Mouse (Mus musculus): ENCODE measurements around the gene Proser2. TPM values are rescaled to one million over a fixed set of nuclear protein-coding genes. Genes with fewer than 3 reads are reported as not detected.
A peak's percentile ranks its signal among the peaks of the same experiment; 100 is the strongest.
"Not testable (repeated sequence)": the region's sequence is repeated elsewhere in the genome, so short reads cannot be mapped to it uniquely, and the experiment has no call there.

Proser2 gene
- polyA plus RNA-seq, 1 experiment from 2014 or later: 49.0 TPM

DNA sequence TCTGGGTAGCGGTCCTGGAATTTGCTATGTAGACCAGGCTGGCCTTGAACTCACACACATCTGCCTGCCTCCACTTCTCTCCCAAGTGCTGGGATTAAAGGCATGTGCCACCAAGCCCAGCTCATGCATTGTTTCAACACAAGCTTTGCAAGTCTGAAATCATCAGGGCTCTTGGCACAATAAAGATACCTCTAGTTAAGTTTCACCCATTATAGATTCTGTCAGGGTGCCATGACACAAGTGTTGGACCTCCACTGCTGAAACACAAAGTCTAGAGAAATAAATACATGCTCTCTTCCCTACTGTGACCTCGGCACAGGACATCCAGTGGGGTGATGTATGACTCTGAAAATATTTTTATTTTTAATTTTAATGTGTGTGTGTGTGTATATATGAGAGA lies 24.6 kb downstream of the Proser2 start:
- no peaks in the 10 kb centered on the region for H3K27me3 ChIP-seq (ENCODE audit: control insufficient read depth, insufficient read depth, low read length)
- no peak overlapping the region for H3K9ac ChIP-seq (ENCODE audit: low read length)
- H3K4me1 ChIP-seq (replicated peaks; ENCODE audit: control insufficient read depth, insufficient read depth): no peaks in the 10 kb centered on the region
- H3K27ac ChIP-seq (replicated peaks): no peak overlapping the region
- no peak overlapping the region for H3K4me2 ChIP-seq (replicated peaks; ENCODE audit: low read depth)
- TF ChIP-seq CTCF (IDR thresholded peaks at IDR 0.05; ENCODE audit: low read depth) (no peak), EP300 (optimal IDR thresholded peaks at IDR 0.05) (no peak)
- no peak overlapping the region for H3K4me3 ChIP-seq (ENCODE audit: low read depth, low read length)
- WGBS: 92% methylated on average over 2 of the region's 2 CpGs
- ATAC-seq (ENCODE audit: low FRiP score, low TSS enrichment): no peak
- 0 out of 2 replicates have a peak, but pooled peaks cover 3% of the 10 kb centered on the region for H3K36me3 ChIP-seq (ENCODE audit: control insufficient read depth, insufficient read depth, low read length)
- no peaks in the 10 kb centered on the region for H3K9me3 ChIP-seq (ENCODE audit: control insufficient read depth, low read length)
- DNase-seq (ENCODE audit: low spot score): no peak

DNA sequence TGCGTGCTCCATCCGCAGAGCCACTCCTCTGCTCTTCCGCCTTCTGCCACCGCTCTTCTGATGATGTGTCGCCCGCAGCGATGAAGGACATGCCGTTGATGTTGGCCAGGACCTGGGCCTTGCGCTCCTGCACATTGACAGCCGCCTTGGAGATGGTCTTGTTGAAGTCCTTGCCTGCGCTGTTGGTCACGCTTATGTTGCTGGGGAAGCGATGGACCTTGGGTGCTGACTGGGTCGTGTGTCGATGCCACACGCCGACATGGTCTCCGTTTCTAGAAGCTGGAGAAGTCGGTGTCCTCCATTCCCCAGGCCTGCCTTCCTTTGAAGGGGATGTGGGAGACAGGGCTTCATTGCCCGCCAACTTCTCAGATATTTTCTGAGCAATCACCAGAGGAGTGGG lies 29.3 kb downstream of the Proser2 start:
- Histone ChIP-seq H3K9ac (ENCODE audit: low read length) (peak overlapping the region; percentile 55), H3K27ac (replicated peaks) (no peak overlapping the region), H3K4me3 (ENCODE audit: low read depth, low read length) (peak overlapping the region; percentile 32), H3K9me3 (ENCODE audit: control insufficient read depth, low read length) (no peaks in the 10 kb centered on the region), H3K36me3 (ENCODE audit: control insufficient read depth, insufficient read depth, low read length) (0 out of 2 replicates have a peak, but pooled peaks cover 3% of the 10 kb centered on the region), H3K27me3 (ENCODE audit: control insufficient read depth, insufficient read depth, low read length) (no peaks in the 10 kb centered on the region), H3K4me2 (replicated peaks; ENCODE audit: low read depth) (peak overlapping the region; percentile 62), H3K4me1 (replicated peaks; ENCODE audit: control insufficient read depth, insufficient read depth) (no peaks in the 10 kb centered on the region)
- WGBS: 51% methylated on average over 20 of the region's 20 CpGs
- ATAC-seq (ENCODE audit: low FRiP score, low TSS enrichment) (no peak), DNase-seq (ENCODE audit: low spot score) (no peak)
- TF ChIP-seq CTCF (IDR thresholded peaks at IDR 0.05; ENCODE audit: low read depth) (no peak), EP300 (optimal IDR thresholded peaks at IDR 0.05) (no peak)

DNA sequence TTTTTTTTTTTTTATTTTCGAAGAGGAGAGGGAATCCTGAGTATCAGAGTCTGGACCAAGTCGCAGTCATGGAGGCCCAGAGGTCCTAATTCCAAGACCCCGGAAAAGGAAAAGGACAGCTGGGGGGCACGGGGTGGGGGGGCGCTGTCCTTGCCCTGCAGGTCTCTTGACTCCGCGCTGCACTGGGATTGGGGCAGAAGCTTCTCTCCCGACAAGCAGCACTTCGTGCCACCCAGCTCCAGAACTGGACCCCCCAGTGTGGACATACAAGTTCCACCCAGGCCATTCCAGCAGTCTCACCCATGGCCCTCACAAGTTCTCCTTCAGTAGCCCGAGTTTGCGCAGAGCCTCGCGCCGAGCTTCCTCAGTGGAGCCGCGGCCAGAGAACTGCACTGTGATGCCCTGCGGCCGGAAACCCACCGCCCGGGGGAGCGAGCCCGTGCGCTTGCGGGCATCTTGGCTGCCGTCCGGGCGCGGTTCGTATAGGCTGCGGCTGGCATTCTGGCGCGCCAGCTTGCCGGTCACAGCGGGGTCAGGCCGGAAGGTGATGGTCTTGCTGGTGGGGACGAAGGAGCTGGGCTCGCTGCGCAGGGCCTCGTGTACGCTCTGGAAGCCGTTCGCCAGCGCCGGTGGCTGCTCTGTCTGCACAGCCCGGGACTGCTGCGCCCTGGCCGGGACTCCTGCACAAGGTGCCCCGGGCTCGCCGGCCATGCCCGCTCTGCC lies 29.8 kb downstream of the Proser2 start:
- Histone ChIP-seq H3K9ac (ENCODE audit: low read length) (peak overlapping the region; percentile 55), H3K27me3 (ENCODE audit: control insufficient read depth, insufficient read depth, low read length) (no peaks in the 10 kb centered on the region), H3K9me3 (ENCODE audit: control insufficient read depth, low read length) (no peaks in the 10 kb centered on the region), H3K27ac (replicated peaks) (peak overlapping the region; percentile 45; the same call in 1 of the 2 replicates), H3K4me1 (replicated peaks; ENCODE audit: control insufficient read depth, insufficient read depth) (no peaks in the 10 kb centered on the region), H3K4me2 (replicated peaks; ENCODE audit: low read depth) (peak overlapping the region; percentile 62), H3K36me3 (ENCODE audit: control insufficient read depth, insufficient read depth, low read length) (0 out of 2 replicates have a peak, but pooled peaks cover 3% of the 10 kb centered on the region), H3K4me3 (ENCODE audit: low read depth, low read length) (peak overlapping the region; percentile 32)
- 22% methylated on average over 51 of the region's 51 CpGs for WGBS
- TF ChIP-seq EP300 (optimal IDR thresholded peaks at IDR 0.05) (no peak), CTCF (IDR thresholded peaks at IDR 0.05; ENCODE audit: low read depth) (peak; percentile 8; the same call in 1 of the 2 replicates)
- DNase-seq (ENCODE audit: low spot score) (no peak), ATAC-seq (ENCODE audit: low FRiP score, low TSS enrichment) (peak; percentile 23; the same call in 1 of the 2 replicates)

DNA sequence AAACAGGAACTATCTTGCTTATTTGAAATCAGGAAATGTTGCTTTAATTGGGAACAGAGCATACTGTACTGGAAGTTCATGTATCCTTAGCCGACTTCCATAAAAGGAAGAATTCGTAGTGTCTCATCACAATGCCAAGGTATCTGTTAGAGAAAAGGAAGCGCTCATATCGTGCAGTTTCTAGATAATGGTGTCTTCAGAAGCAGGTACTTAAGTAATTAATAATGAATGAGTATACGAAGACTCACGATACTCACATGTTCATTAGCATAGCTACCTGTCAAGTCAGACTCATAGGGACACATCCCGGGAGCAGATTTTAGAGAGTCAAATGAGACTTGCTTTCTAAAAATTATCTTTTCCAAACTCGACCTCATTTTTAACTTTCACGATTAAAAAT lies 30.6 kb downstream of the Proser2 start:
- Histone ChIP-seq H3K27me3 (ENCODE audit: control insufficient read depth, insufficient read depth, low read length) (no peaks in the 10 kb centered on the region), H3K9ac (ENCODE audit: low read length) (no peak overlapping the region), H3K4me2 (replicated peaks; ENCODE audit: low read depth) (no peak overlapping the region), H3K4me1 (replicated peaks; ENCODE audit: control insufficient read depth, insufficient read depth) (no peaks in the 10 kb centered on the region), H3K36me3 (ENCODE audit: control insufficient read depth, insufficient read depth, low read length) (0 out of 2 replicates have a peak, but pooled peaks cover 3% of the 10 kb centered on the region), H3K4me3 (ENCODE audit: low read depth, low read length) (no peak overlapping the region), H3K9me3 (ENCODE audit: control insufficient read depth, low read length) (no peaks in the 10 kb centered on the region), H3K27ac (replicated peaks) (peak overlapping the region; percentile 74)
- DNase-seq (ENCODE audit: low spot score): no peak
- TF ChIP-seq EP300 (optimal IDR thresholded peaks at IDR 0.05): no peak
- 67% methylated on average over 9 of the region's 9 CpGs for WGBS
- ATAC-seq (ENCODE audit: low FRiP score, low TSS enrichment): no peak

DNA sequence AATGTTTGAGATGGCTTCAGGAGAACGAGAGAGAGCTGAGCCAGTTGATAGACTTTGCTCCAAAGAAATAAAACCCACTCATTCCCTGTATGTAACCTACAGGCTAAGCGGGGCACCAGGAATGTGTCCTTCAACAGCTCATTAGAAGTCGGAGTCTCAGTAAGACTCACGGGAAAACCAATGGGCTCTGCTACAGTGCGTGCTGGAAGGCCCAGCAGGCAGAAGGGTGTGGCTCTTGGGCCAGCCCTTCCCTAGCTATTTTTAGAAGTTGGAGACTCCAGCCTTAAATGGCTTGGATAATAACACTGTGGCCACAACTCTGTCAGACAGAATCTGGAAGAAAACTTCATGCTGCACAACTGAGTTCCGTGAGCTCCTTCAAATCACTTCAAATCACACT lies 31.1 kb downstream of the Proser2 start:
- H3K4me1 ChIP-seq (replicated peaks; ENCODE audit: control insufficient read depth, insufficient read depth): no peaks in the 10 kb centered on the region
- no peaks in the 10 kb centered on the region for H3K9me3 ChIP-seq (ENCODE audit: control insufficient read depth, low read length)
- WGBS: 20% methylated on average over 6 of the region's 6 CpGs
- no peak overlapping the region for H3K9ac ChIP-seq (ENCODE audit: low read length)
- 0 out of 2 replicates have a peak, but pooled peaks cover 3% of the 10 kb centered on the region for H3K36me3 ChIP-seq (ENCODE audit: control insufficient read depth, insufficient read depth, low read length)
- ATAC-seq (ENCODE audit: low FRiP score, low TSS enrichment) (peak; percentile 79), DNase-seq (ENCODE audit: low spot score) (peak; percentile 67)
- H3K4me2 ChIP-seq (replicated peaks; ENCODE audit: low read depth): no peak overlapping the region
- TF ChIP-seq EP300 (optimal IDR thresholded peaks at IDR 0.05) (no peak), CTCF (IDR thresholded peaks at IDR 0.05; ENCODE audit: low read depth) (no peak)
- H3K27ac ChIP-seq (replicated peaks): peak overlapping the region; percentile 74
- no peak overlapping the region for H3K4me3 ChIP-seq (ENCODE audit: low read depth, low read length)
- H3K27me3 ChIP-seq (ENCODE audit: control insufficient read depth, insufficient read depth, low read length): no peaks in the 10 kb centered on the region

DNA sequence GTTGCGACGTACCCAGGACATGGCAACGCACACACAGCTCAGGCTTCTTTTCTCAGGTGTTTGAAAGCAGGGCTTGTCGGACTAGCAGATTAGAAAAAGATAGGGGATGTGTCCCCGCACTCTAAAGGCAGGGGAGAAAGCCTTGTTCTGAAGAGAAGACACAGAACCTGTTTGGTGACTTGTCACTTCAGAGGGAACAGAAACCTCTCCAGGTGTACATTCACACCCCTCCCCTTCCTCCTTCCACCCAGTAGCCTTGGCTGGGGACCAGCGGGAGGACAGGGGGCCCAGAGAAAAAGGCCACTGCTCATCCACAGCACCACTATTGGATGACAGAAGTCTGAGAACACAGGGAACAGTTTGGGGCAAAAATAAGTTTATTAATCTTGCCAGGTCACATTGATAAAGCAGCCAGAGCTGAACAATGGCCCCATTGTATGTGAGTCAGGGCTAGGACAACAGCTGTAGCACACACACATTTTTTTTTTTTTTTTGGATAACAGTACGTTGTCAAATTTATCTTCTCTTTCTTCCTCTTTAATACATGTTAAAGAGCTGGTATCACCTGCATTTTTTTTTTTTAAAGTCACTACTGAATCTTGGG lies 32.8 kb downstream of the Proser2 start:
- H3K4me1 ChIP-seq (replicated peaks; ENCODE audit: control insufficient read depth, insufficient read depth): no peaks in the 10 kb centered on the region
- H3K27ac ChIP-seq (replicated peaks): peak overlapping the region; percentile 80
- H3K9ac ChIP-seq (ENCODE audit: low read length): no peak overlapping the region
- DNase-seq (ENCODE audit: low spot score) (peak; percentile 50), ATAC-seq (ENCODE audit: low FRiP score, low TSS enrichment) (peak; percentile 69)
- 51% methylated on average over 7 of the region's 7 CpGs for WGBS
- TF ChIP-seq CTCF (IDR thresholded peaks at IDR 0.05; ENCODE audit: low read depth): no peak
- TF ChIP-seq EP300 (optimal IDR thresholded peaks at IDR 0.05): no peak
- 0 out of 2 replicates have a peak, but pooled peaks cover 3% of the 10 kb centered on the region for H3K36me3 ChIP-seq (ENCODE audit: control insufficient read depth, insufficient read depth, low read length)
- H3K9me3 ChIP-seq (ENCODE audit: control insufficient read depth, low read length): no peaks in the 10 kb centered on the region
- no peak overlapping the region for H3K4me3 ChIP-seq (ENCODE audit: low read depth, low read length)
- no peak overlapping the region for H3K4me2 ChIP-seq (replicated peaks; ENCODE audit: low read depth)
- H3K27me3 ChIP-seq (ENCODE audit: control insufficient read depth, insufficient read depth, low read length): no peaks in the 10 kb centered on the region

DNA sequence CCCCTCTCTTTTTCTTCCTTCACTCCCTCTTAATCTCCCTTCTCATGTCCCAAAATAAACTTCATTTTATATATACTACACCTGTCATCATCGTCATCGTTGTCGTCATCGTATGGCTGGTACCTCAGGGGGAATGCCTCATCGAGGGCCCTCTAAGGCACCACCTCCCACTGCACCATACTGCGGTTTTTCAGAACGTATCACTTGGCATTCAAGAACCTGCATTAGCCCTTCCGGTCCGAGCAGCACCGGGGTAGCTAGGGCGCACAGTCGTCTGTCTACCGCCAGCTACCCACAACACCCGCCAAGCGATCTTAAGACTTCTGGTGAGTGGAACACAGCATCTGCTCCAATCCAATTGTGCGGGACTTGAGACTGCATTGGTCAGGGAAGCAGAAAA lies 40.1 kb downstream of the Proser2 start:
- 80% methylated on average over 16 of the region's 16 CpGs for WGBS
- not testable (repeated sequence) for H3K4me1 ChIP-seq (replicated peaks; ENCODE audit: control insufficient read depth, insufficient read depth); H3K9ac ChIP-seq (ENCODE audit: low read length); H3K36me3 ChIP-seq (ENCODE audit: control insufficient read depth, insufficient read depth, low read length); H3K4me2 ChIP-seq (replicated peaks; ENCODE audit: low read depth); H3K27ac ChIP-seq (replicated peaks); H3K9me3 ChIP-seq (ENCODE audit: control insufficient read depth, low read length); H3K27me3 ChIP-seq (ENCODE audit: control insufficient read depth, insufficient read depth, low read length); H3K4me3 ChIP-seq (ENCODE audit: low read depth, low read length); DNase-seq (ENCODE audit: low spot score); ATAC-seq (ENCODE audit: low FRiP score, low TSS enrichment)

Measured in stomach, postnatal 0 days (tissue).